Mouse (Mus musculus): ENCODE measurements around the gene Lrrc10b. TPM values are rescaled to one million over a fixed set of nuclear protein-coding genes. Genes with fewer than 3 reads are reported as not detected.
A peak's percentile ranks its signal among the peaks of the same experiment; 100 is the strongest.

The Lrrc10b gene
- polyA plus RNA-seq, 1 experiment from 2014 or later: 1.5 TPM

DNA sequence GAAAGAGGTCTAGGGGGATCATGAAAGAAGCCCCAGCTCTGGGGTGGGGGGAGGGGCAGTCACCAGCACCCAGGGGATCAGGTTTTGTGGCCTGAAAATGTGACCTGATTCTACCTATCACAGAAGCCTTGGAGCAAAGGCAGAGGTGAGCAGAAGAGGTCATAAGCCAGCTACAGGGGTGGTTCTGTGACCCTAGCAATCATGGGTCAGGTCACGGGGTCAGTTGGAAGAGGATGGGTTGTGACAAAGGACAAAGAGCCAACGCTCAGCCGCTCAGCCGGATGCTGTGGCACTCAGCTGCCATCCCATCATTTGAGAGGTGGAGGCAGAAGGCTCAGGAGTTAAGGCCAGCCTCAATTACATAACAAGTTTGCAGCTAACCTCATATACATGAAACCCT lies 7.2 kb upstream of the Lrrc10b start:
- no peak for ATAC-seq (ENCODE audit: low FRiP score, low read depth)
- no peaks in the 10 kb centered on the region for H3K4me1 ChIP-seq (replicated peaks)
- WGBS: 8% methylated on average over 4 of the region's 4 CpGs
- H3K4me3 ChIP-seq: no peak overlapping the region
- no peaks in the 10 kb centered on the region for H3K9me3 ChIP-seq
- peaks cover 14% of the 10 kb centered on the region for H3K27me3 ChIP-seq
- H3K9ac ChIP-seq: no peak overlapping the region
- no peak overlapping the region for H3K4me2 ChIP-seq
- H3K36me3 ChIP-seq: no peaks in the 10 kb centered on the region
- no peak overlapping the region for H3K27ac ChIP-seq (replicated peaks)

DNA sequence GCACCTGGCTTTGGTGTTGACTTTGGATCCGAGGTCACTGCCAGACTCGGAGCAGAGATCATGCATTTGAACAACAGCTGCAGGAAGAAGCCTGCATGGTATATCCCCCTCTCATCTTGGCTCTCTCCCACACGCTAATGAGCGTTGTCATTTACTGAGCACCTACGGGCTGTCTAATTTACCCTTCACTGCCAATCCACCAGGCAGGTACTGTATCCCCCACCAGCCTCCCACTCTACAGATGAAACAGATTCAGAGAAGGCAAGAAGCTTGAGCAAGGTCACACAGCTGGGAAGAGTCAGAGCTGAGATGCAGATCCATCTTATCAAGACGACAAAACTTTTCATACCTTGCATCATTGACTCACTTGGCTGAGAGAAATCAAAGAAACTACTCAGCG lies 4.3 kb upstream of the Lrrc10b start:
- peaks cover 17% of the 10 kb centered on the region for H3K4me1 ChIP-seq (replicated peaks)
- H3K36me3 ChIP-seq: no peaks in the 10 kb centered on the region
- H3K4me3 ChIP-seq: no peak overlapping the region
- peaks cover 33% of the 10 kb centered on the region for H3K27me3 ChIP-seq
- H3K27ac ChIP-seq (replicated peaks): no peak overlapping the region
- 45% methylated on average over 7 of the region's 7 CpGs for WGBS
- H3K9me3 ChIP-seq: no peaks in the 10 kb centered on the region
- H3K4me2 ChIP-seq: no peak overlapping the region
- no peak overlapping the region for H3K9ac ChIP-seq
- no peak for ATAC-seq (ENCODE audit: low FRiP score, low read depth)

DNA sequence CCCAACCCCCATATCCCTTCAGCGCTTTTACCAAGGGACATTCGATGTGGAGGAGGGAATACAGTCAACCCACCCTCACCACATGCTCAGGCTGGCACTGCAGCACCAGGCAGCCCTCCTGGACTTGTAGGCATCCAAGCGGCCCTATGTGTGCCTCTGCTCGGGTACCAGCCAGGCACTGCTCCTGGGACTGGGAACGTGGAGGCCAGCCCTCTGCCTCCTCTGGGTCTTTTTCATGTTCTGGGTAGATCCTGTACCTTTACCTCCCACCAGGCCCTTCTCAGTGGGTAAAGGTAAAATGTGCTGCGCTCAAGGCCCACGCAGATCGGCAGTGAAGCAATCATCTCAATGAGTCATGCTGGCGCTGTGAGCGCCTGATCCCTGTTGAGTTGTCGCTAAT lies 2.6 kb upstream of the Lrrc10b start:
- peaks cover 48% of the 10 kb centered on the region for H3K27me3 ChIP-seq
- no peak overlapping the region for H3K27ac ChIP-seq (replicated peaks)
- 41% methylated on average over 11 of the region's 11 CpGs for WGBS

DNA sequence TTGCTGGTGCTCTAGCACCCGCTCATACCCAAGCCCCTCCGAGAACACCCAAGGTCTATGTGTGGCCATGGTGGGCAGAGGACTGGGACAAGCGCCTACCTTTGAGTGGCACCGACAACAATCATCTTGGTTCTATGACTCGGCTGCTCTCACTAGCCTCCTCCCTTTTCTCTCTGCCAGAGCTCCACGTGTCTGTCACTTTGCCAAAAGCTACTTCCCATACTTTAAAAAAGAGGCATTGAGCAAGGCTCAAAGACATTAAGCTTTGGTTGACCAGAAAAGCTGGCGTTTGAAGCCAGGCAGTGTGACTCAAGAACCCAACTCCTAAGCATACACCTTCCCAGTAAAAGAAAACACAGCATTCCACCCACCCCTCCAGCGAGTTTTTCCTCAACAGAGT lies 823 bp upstream of the Lrrc10b start:
- Histone ChIP-seq H3K36me3 (no peaks in the 10 kb centered on the region), H3K4me1 (replicated peaks) (peaks cover 24% of the 10 kb centered on the region), H3K27ac (replicated peaks) (no peak overlapping the region), H3K4me2 (peak overlapping the region; percentile 91), H3K9me3 (no peaks in the 10 kb centered on the region), H3K27me3 (peaks cover 57% of the 10 kb centered on the region), H3K9ac (no peak overlapping the region), H3K4me3 (peak overlapping the region; percentile 55)
- 18% methylated on average over 8 of the region's 8 CpGs for WGBS
- 0 out of 2 replicates have a peak, but pooled peaks have one; percentile 13 for ATAC-seq (ENCODE audit: low FRiP score, low read depth)

More for the DNA sequence above, 2.6 kb upstream of the Lrrc10b start:
- peaks cover 24% of the 10 kb centered on the region for H3K4me1 ChIP-seq (replicated peaks)
- no peaks in the 10 kb centered on the region for H3K36me3 ChIP-seq
- H3K4me3 ChIP-seq: no peak overlapping the region
- no peak for ATAC-seq (ENCODE audit: low FRiP score, low read depth)
- H3K4me2 ChIP-seq: no peak overlapping the region
- no peak overlapping the region for H3K9ac ChIP-seq
- H3K9me3 ChIP-seq: no peaks in the 10 kb centered on the region

DNA sequence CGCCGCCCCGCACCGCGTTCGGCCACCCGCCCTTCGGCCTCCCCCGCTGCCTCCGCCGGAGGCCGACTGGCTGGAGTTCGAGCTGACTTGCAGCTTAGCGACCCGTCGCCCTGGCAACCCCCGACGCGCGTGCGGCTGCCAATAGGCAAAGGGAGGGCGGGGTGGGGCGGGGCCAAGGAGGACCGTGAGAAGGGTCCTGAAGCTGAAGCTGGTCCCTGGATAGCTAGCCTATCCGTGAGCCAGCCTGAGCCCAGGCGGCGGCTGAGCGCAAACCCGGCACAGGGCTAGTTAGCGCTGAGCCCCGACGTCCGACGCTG lies 169 bp upstream of the Lrrc10b start:
- Histone ChIP-seq H3K4me1 (replicated peaks) (peaks cover 24% of the 10 kb centered on the region), H3K4me3 (peak overlapping the region; percentile 55), H3K9ac (peak overlapping the region; percentile 44), H3K27ac (replicated peaks) (peak overlapping the region; percentile 71; the same call in 1 of the 2 replicates), H3K27me3 (peaks cover 57% of the 10 kb centered on the region), H3K36me3 (no peaks in the 10 kb centered on the region), H3K9me3 (no peaks in the 10 kb centered on the region), H3K4me2 (peak overlapping the region; percentile 91)
- WGBS: 0% methylated on average over 20 of the region's 34 CpGs
- peak; percentile 87 for ATAC-seq (ENCODE audit: low FRiP score, low read depth)

DNA sequence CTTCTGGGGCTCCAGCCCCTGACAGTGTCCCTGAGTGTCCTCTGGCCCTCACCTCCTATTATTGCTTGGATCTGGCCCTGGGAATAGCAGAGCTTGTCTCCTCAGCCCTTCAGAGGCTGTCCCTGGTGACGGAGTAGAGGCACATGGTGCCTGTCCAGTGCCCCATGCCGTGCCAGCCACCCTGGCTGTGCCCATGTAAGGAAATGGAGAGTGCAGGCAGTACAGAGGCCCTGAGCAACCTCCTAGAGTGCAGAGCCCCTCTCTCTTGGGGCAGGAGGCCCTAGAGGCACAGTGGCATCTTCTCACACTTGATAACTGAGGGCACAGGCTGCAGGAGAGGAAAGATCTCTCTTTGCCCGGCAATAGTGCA lies 1.9 kb downstream of the Lrrc10b start:
- ATAC-seq (ENCODE audit: low FRiP score, low read depth): no peak
- WGBS: 66% methylated on average over 3 of the region's 3 CpGs
- Histone ChIP-seq H3K36me3 (no peaks in the 10 kb centered on the region), H3K27me3 (peaks cover 50% of the 10 kb centered on the region), H3K9ac (no peak overlapping the region), H3K4me2 (0 out of 2 replicates have a peak overlapping the region, but pooled peaks have one; percentile 91), H3K4me3 (no peak overlapping the region), H3K9me3 (no peaks in the 10 kb centered on the region), H3K27ac (replicated peaks) (no peak overlapping the region), H3K4me1 (replicated peaks) (peaks cover 24% of the 10 kb centered on the region)

DNA sequence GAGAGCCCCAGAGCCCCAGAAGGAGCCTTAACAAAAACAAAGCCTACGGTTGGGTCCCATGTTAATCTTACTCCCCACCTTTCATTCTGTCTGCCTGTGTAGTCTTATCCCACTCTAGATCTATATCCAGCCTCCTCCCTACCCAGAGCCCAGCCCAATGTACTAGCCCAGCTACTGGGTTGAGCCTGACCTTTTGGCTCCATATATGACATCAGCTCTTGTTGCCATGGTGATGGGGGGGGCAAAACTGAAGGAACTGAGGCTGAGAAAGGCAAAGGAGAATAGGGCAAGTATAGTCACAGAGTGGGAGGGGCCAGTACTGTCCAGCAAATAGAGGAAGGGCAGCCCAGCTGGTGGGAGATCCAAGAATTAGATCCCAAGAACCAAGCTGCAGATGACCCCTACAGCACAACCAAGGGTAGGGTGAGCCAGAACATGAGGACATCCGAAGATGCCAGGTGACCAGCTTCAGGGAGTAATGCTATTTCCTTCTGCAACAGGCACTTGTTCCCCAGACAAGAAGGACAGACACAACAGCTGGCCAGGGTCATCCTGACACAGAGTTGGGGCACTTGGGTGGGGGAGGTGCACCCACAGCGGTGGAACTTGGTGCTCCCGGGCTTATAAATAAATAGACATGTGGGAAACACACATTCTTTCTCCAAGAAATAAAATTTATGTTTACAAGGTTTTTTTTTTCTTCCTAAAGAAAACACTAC lies 2.4 kb downstream of the Lrrc10b start:
- Histone ChIP-seq H3K4me2 (no peak overlapping the region), H3K9ac (no peak overlapping the region), H3K27ac (replicated peaks) (no peak overlapping the region), H3K4me1 (replicated peaks) (peaks cover 24% of the 10 kb centered on the region), H3K4me3 (no peak overlapping the region), H3K9me3 (no peaks in the 10 kb centered on the region), H3K36me3 (no peaks in the 10 kb centered on the region), H3K27me3 (peaks cover 47% of the 10 kb centered on the region)
- no peak for ATAC-seq (ENCODE audit: low FRiP score, low read depth)
- 68% methylated on average over 4 of the region's 4 CpGs for WGBS

DNA sequence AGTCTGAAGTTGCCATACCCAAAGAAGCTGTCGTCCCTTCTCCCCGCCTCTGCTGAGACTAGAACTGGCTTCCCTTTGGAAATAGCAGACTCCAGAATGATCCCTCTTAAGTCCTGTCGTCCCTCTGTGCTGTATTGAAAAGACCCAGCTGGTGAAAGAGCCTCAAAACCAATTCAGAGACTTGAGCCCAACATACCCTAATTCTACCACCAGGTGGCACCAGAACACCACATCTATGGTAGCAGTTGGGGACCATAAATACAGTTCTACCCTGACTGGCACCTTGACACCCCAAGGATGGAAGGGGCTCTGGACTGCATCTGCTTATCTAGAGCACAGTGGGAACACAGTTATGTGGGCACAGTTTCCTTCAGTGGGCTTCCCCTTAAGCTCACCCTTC lies 7.6 kb downstream of the Lrrc10b start:
- no peak overlapping the region for H3K4me3 ChIP-seq
- H3K4me2 ChIP-seq: no peak overlapping the region
- H3K9ac ChIP-seq: no peak overlapping the region
- 8% methylated on average over 3 of the region's 3 CpGs for WGBS
- peaks cover 27% of the 10 kb centered on the region for H3K36me3 ChIP-seq
- H3K27ac ChIP-seq (replicated peaks): no peak overlapping the region
- no peaks in the 10 kb centered on the region for H3K9me3 ChIP-seq
- H3K27me3 ChIP-seq: peaks cover 7% of the 10 kb centered on the region
- ATAC-seq (ENCODE audit: low FRiP score, low read depth): peak; percentile 42
- H3K4me1 ChIP-seq (replicated peaks): no peaks in the 10 kb centered on the region

DNA sequence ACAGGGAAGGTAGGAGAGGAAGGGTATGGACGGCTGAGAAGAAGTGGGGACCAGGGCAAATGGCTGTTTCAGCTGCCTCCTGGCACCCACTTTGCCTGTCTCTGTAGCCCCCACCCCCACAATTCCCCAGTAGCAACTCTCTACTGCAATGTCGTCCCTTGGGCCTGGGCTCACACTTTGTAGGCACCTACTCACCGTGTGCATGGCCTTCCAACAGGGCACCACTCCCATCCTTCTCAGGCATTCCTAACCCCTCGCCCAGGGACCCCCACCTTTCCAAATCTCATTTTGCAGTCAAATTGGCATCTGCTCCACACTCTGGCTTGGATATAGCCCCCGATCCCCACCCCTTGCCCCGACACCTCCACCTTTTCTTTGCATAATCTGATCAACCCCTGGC lies 8.1 kb downstream of the Lrrc10b start:
- Histone ChIP-seq H3K4me1 (replicated peaks) (no peaks in the 10 kb centered on the region), H3K27me3 (0 out of 2 replicates have a peak, but pooled peaks cover 4% of the 10 kb centered on the region), H3K4me3 (no peak overlapping the region), H3K9ac (no peak overlapping the region), H3K36me3 (peaks cover 33% of the 10 kb centered on the region), H3K9me3 (no peaks in the 10 kb centered on the region), H3K27ac (replicated peaks) (no peak overlapping the region), H3K4me2 (no peak overlapping the region)
- ATAC-seq (ENCODE audit: low FRiP score, low read depth): peak; percentile 6; the same call in 1 of the 2 replicates
- WGBS: 72% methylated on average over 6 of the region's 6 CpGs

DNA sequence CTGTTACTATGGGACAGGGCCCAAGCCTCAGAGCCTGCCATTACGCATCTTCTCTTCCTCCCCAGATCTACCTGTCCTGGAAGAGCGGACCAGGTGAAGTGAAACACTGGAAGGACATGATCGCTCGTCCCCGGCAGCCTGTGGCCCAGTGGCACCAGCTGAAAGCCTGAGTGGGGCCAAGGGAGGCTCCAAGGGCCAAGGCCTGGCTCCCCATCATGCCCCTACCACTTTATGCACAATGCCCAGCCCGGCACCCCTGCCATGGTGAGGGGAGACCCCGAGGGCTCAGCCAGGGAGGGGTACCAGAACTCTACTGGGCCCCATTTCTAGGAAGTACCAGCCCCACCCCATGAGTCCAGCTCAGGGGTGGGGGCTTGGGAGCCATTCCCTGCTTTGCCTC lies 9.0 kb downstream of the Lrrc10b start:
- peak; percentile 9; the same call in 1 of the 2 replicates for ATAC-seq (ENCODE audit: low FRiP score, low read depth)
- Histone ChIP-seq H3K9me3 (no peaks in the 10 kb centered on the region), H3K4me2 (no peak overlapping the region), H3K27me3 (0 out of 2 replicates have a peak, but pooled peaks cover under 1% of the 10 kb centered on the region), H3K36me3 (peaks cover 42% of the 10 kb centered on the region), H3K27ac (replicated peaks) (no peak overlapping the region), H3K4me3 (no peak overlapping the region), H3K4me1 (replicated peaks) (no peaks in the 10 kb centered on the region), H3K9ac (no peak overlapping the region)
- 95% methylated on average over 7 of the region's 7 CpGs for WGBS

DNA sequence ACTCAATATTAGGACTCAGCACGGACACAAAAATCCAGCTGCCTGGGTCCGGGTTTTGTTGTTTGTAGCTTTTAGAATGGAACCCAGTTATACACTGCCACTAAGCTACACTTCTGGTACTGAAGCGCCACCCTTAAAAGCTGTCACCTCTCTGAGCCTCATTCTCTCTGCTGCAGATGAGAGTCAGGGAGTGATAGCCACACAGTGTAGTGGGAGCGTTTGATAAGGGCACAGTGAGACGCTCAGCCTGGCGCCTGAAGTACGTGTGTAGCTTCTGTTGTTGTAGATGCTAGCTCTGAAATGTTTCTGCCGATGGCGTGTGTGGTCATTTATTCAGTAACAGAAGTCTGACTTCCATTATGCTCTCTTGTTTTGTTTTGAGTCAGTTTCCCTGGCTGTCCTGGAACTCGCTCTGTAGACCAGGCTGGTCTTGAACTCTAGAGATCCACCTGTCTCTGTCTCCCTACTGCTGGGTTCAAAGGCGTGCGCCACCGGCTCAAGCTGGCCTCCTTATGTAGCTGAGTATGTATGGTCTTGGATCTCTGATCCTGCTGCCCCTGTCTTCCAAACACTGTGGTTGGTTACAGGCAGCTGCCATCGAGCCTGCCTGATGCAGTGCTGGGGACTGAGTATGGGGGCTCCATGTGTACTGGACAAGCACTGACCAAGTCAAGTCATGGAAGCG lies 12.4 kb downstream of the Lrrc10b start:
- H3K4me3 ChIP-seq: no peak overlapping the region
- H3K4me1 ChIP-seq (replicated peaks): no peaks in the 10 kb centered on the region
- no peak overlapping the region for H3K9ac ChIP-seq
- H3K27me3 ChIP-seq: no peaks in the 10 kb centered on the region
- 94% methylated on average over 15 of the region's 15 CpGs for WGBS
- H3K27ac ChIP-seq (replicated peaks): no peak overlapping the region
- ATAC-seq (ENCODE audit: low FRiP score, low read depth): no peak
- H3K4me2 ChIP-seq: no peak overlapping the region
- no peaks in the 10 kb centered on the region for H3K9me3 ChIP-seq
- peaks cover 59% of the 10 kb centered on the region for H3K36me3 ChIP-seq

DNA sequence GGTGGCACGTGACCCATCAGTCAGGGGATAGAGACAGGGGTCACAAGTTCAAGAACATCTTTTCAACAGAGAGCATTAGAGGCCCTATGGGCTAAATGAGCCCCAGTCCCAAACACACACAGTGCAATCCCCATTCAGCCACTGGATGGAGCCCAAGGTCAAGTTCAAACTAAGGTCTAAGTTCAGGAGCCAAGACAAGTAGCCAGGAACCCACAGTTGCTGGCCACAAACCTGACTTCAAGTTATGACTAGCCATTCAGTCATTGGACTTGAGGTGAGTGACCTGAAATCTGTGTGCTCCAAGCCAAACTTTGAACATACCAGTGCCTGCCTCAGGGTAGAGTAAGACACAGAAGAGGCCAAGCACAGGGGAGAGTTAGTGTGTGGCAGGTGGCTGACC lies 19.8 kb downstream of the Lrrc10b start:
- Histone ChIP-seq H3K4me1 (replicated peaks) (no peaks in the 10 kb centered on the region), H3K27ac (replicated peaks) (no peak overlapping the region), H3K9ac (no peak overlapping the region), H3K36me3 (peaks cover 17% of the 10 kb centered on the region), H3K27me3 (no peaks in the 10 kb centered on the region), H3K4me3 (no peak overlapping the region), H3K4me2 (no peak overlapping the region), H3K9me3 (no peaks in the 10 kb centered on the region)
- WGBS: 78% methylated on average over 1 of the region's 1 CpGs
- no peak for ATAC-seq (ENCODE audit: low FRiP score, low read depth)

Data from hindbrain, embryonic 15.5 days (tissue).